Mouse (Mus musculus) cerebellum, adult 2 months (tissue): ENCODE results near the gene Msh5.

ENCODE experiments used
- CTCF ChIP-seq: fragments of 200-500 bp; IDR thresholded peaks from 2 replicates; pipeline ENCODE4 v1.5.1; 2011; ENCODE audit warnings: low read depth, mild to moderate bottlenecking, control low read depth, low read length, moderate library complexity, borderline replicate concordance; ENCODE audit not compliant: insufficient read depth
- POLR2A ChIP-seq: fragments of 200-500 bp; IDR thresholded peaks from 2 replicates; pipeline ENCODE4 v1.6.1; 2011; ENCODE audit warnings: low read length, control low read depth, borderline replicate concordance; ENCODE audit not compliant: insufficient read depth

DNA sequence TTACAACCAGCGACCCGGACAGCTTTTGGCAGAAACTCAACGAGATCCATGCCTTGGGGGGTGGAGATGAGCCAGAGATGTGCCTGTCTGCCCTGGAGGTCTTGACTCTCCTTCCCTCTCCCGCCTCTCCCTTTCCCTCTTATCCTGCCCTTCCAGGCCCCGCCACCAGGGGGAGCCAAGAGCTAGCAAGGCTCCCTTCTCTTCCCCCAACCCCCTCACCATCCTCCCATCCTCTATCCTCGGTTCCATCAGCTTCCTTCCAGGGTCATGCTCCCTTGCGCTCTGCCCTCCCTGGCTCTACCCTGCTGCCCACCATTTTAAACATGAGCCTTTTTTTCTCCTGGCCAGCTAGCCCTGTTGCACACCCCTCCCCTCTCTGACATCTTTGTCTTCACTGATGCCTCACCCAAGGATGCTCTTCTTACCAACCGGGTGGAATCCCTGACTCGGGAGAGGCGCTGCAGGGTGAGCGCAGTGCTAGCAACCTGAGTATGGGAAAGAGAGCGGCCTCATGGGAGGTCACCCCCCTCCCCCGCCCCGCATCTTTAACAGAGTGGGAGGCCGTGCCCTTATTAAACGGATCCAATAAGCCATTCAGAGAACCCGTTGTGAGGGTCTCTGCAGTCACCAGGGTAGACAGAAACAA lies 25.3 kb downstream of the Msh5 start:
- no peak for TF ChIP-seq POLR2A
- TF ChIP-seq CTCF: peak; percentile 95
